Mouse (Mus musculus): Measurements from ENCODE around the gene Col6a6. TPM values are rescaled to one million over a fixed set of nuclear protein-coding genes. Genes with fewer than 3 reads are reported as not detected.

The Col6a6 gene
- polyA plus RNA-seq, 1 experiment from 2014 or later, result 0.55 TPM

GRCm38 (mm10) chr9:105796137-105796536, 31.8 kb downstream of the Col6a6 start:
- H3K27me3 ChIP-seq, result no peaks in the 10 kb centered on the region
- H3K27ac ChIP-seq, result no peak overlapping the region
- H3K4me3 ChIP-seq, result no peak overlapping the region
- 47% methylated on average over 6 of the region's 6 CpGs for WGBS
- no peak overlapping the region for H3K4me2 ChIP-seq (replicated peaks)
- H3K4me1 ChIP-seq, result no peaks in the 10 kb centered on the region
- no peak overlapping the region for H3K9ac ChIP-seq
- no peaks in the 10 kb centered on the region for H3K36me3 ChIP-seq
- no peak for ATAC-seq (ENCODE audit: insufficient number of reproducible peaks, insufficient read depth, low FRiP score, low TSS enrichment)
- no peaks in the 10 kb centered on the region for H3K9me3 ChIP-seq

- WGBS, result 61% methylated on average over 4 of the region's 4 CpGs
- H3K9me3 ChIP-seq, result no peaks in the 10 kb centered on the region
- no peak overlapping the region for H3K27ac ChIP-seq
- no peak overlapping the region for H3K4me3 ChIP-seq
- no peak overlapping the region for H3K4me2 ChIP-seq (replicated peaks)
- H3K9ac ChIP-seq, result no peak overlapping the region
- H3K36me3 ChIP-seq, result no peaks in the 10 kb centered on the region
- H3K27me3 ChIP-seq, result no peaks in the 10 kb centered on the region
- ATAC-seq (ENCODE audit: insufficient number of reproducible peaks, insufficient read depth, low FRiP score, low TSS enrichment), result no peak
- H3K4me1 ChIP-seq, result no peaks in the 10 kb centered on the region
These were observed 33.0 kb downstream of the Col6a6 start for GRCm38 (mm10) chr9:105794965-105795364.

- H3K27ac ChIP-seq, result no peak overlapping the region
- WGBS, result 78% methylated on average over 5 of the region's 5 CpGs
- H3K4me3 ChIP-seq, result no peak overlapping the region
- no peaks in the 10 kb centered on the region for H3K36me3 ChIP-seq
- no peaks in the 10 kb centered on the region for H3K4me1 ChIP-seq
- no peaks in the 10 kb centered on the region for H3K27me3 ChIP-seq
- H3K4me2 ChIP-seq (replicated peaks), result no peak overlapping the region
- H3K9me3 ChIP-seq, result no peaks in the 10 kb centered on the region
- ATAC-seq (ENCODE audit: insufficient number of reproducible peaks, insufficient read depth, low FRiP score, low TSS enrichment), result no peak
- no peak overlapping the region for H3K9ac ChIP-seq
These were observed 36.1 kb downstream of the Col6a6 start for GRCm38 (mm10) chr9:105791810-105792209.

GRCm38 (mm10) chr9:105788203-105788602, 39.8 kb downstream of the Col6a6 start:
- no peak overlapping the region for H3K9ac ChIP-seq
- ATAC-seq (ENCODE audit: insufficient number of reproducible peaks, insufficient read depth, low FRiP score, low TSS enrichment), result no peak
- no peaks in the 10 kb centered on the region for H3K4me1 ChIP-seq
- no peak overlapping the region for H3K4me2 ChIP-seq (replicated peaks)
- no peaks in the 10 kb centered on the region for H3K27me3 ChIP-seq
- 57% methylated on average over 3 of the region's 3 CpGs for WGBS
- H3K4me3 ChIP-seq, result no peak overlapping the region
- H3K9me3 ChIP-seq, result no peaks in the 10 kb centered on the region
- no peaks in the 10 kb centered on the region for H3K36me3 ChIP-seq
- no peak overlapping the region for H3K27ac ChIP-seq

- no peak overlapping the region for H3K27ac ChIP-seq
- H3K4me1 ChIP-seq, result no peaks in the 10 kb centered on the region
- no peak overlapping the region for H3K9ac ChIP-seq
- H3K4me2 ChIP-seq (replicated peaks), result no peak overlapping the region
- H3K27me3 ChIP-seq, result no peaks in the 10 kb centered on the region
- no peaks in the 10 kb centered on the region for H3K36me3 ChIP-seq
- ATAC-seq (ENCODE audit: insufficient number of reproducible peaks, insufficient read depth, low FRiP score, low TSS enrichment), result no peak
- WGBS, result 75% methylated on average over 11 of the region's 11 CpGs
- H3K4me3 ChIP-seq, result no peak overlapping the region
- H3K9me3 ChIP-seq, result no peaks in the 10 kb centered on the region
These were observed 40.2 kb downstream of the Col6a6 start for GRCm38 (mm10) chr9:105787800-105788199.

GRCm38 (mm10) chr9:105784026-105784425, 43.9 kb downstream of the Col6a6 start:
- H3K4me1 ChIP-seq, result no peaks in the 10 kb centered on the region
- H3K4me3 ChIP-seq, result no peak overlapping the region
- H3K36me3 ChIP-seq, result no peaks in the 10 kb centered on the region
- no peaks in the 10 kb centered on the region for H3K9me3 ChIP-seq
- no peak overlapping the region for H3K4me2 ChIP-seq (replicated peaks)
- H3K9ac ChIP-seq, result no peak overlapping the region
- no peak for ATAC-seq (ENCODE audit: insufficient number of reproducible peaks, insufficient read depth, low FRiP score, low TSS enrichment)
- H3K27me3 ChIP-seq, result no peaks in the 10 kb centered on the region
- 84% methylated on average over 4 of the region's 4 CpGs for WGBS
- no peak overlapping the region for H3K27ac ChIP-seq

- Histone ChIP-seq H3K4me2 (replicated peaks) (no peak overlapping the region), H3K9ac (no peak overlapping the region), H3K27ac (no peak overlapping the region), H3K4me3 (no peak overlapping the region), H3K4me1 (no peaks in the 10 kb centered on the region), H3K9me3 (no peaks in the 10 kb centered on the region), H3K36me3 (no peaks in the 10 kb centered on the region), H3K27me3 (no peaks in the 10 kb centered on the region)
- WGBS, result 95% methylated on average over 15 of the region's 15 CpGs
- ATAC-seq (ENCODE audit: insufficient number of reproducible peaks, insufficient read depth, low FRiP score, low TSS enrichment), result no peak
These were observed 47.3 kb downstream of the Col6a6 start for GRCm38 (mm10) chr9:105780696-105781095.

- H3K9ac ChIP-seq, result no peak overlapping the region
- H3K9me3 ChIP-seq, result no peaks in the 10 kb centered on the region
- ATAC-seq (ENCODE audit: insufficient number of reproducible peaks, insufficient read depth, low FRiP score, low TSS enrichment), result no peak
- H3K4me2 ChIP-seq (replicated peaks), result no peak overlapping the region
- no peak overlapping the region for H3K27ac ChIP-seq
- H3K27me3 ChIP-seq, result no peaks in the 10 kb centered on the region
- no peaks in the 10 kb centered on the region for H3K36me3 ChIP-seq
- WGBS, result 91% methylated on average over 6 of the region's 6 CpGs
- no peak overlapping the region for H3K4me3 ChIP-seq
- H3K4me1 ChIP-seq, result peaks cover 6% of the 10 kb centered on the region; the same call in 1 of the 2 replicates
These were observed 49.2 kb downstream of the Col6a6 start for GRCm38 (mm10) chr9:105778741-105779140.

- no peak for ATAC-seq (ENCODE audit: insufficient number of reproducible peaks, insufficient read depth, low FRiP score, low TSS enrichment)
- WGBS, result 73% methylated on average over 7 of the region's 7 CpGs
- no peaks in the 10 kb centered on the region for H3K27me3 ChIP-seq
These were observed 53.1 kb downstream of the Col6a6 start for GRCm38 (mm10) chr9:105774878-105775277.

GRCm38 (mm10) chr9:105774321-105774720, 53.6 kb downstream of the Col6a6 start:
- 86% methylated on average over 19 of the region's 19 CpGs for WGBS
- H3K9ac ChIP-seq, result no peak overlapping the region
- no peak overlapping the region for H3K4me2 ChIP-seq (replicated peaks)
- ATAC-seq (ENCODE audit: insufficient number of reproducible peaks, insufficient read depth, low FRiP score, low TSS enrichment), result no peak
- no peak overlapping the region for H3K4me3 ChIP-seq
- no peak overlapping the region for H3K27ac ChIP-seq
- no peaks in the 10 kb centered on the region for H3K36me3 ChIP-seq
- H3K9me3 ChIP-seq, result no peaks in the 10 kb centered on the region
- no peaks in the 10 kb centered on the region for H3K27me3 ChIP-seq
- H3K4me1 ChIP-seq, result peaks cover 14% of the 10 kb centered on the region; the same call in 1 of the 2 replicates

More at GRCm38 (mm10) chr9:105774878-105775277, 53.1 kb downstream of the Col6a6 start:
- Histone ChIP-seq H3K36me3 (no peaks in the 10 kb centered on the region), H3K9ac (no peak overlapping the region), H3K4me3 (no peak overlapping the region), H3K27ac (no peak overlapping the region), H3K4me2 (replicated peaks) (no peak overlapping the region), H3K4me1 (peaks cover 14% of the 10 kb centered on the region; the same call in 1 of the 2 replicates), H3K9me3 (no peaks in the 10 kb centered on the region)

- WGBS, result 75% methylated on average over 3 of the region's 3 CpGs
- no peak overlapping the region for H3K4me3 ChIP-seq
- no peak for ATAC-seq (ENCODE audit: insufficient number of reproducible peaks, insufficient read depth, low FRiP score, low TSS enrichment)
These were observed 56.6 kb downstream of the Col6a6 start for GRCm38 (mm10) chr9:105771380-105771779.

GRCm38 (mm10) chr9:105770690-105771089, 57.3 kb downstream of the Col6a6 start:
- no peak for ATAC-seq (ENCODE audit: insufficient number of reproducible peaks, insufficient read depth, low FRiP score, low TSS enrichment)
- Histone ChIP-seq H3K36me3 (no peaks in the 10 kb centered on the region), H3K4me3 (no peak overlapping the region), H3K27ac (no peak overlapping the region), H3K27me3 (no peaks in the 10 kb centered on the region), H3K9me3 (no peaks in the 10 kb centered on the region), H3K4me1 (peaks cover 14% of the 10 kb centered on the region; the same call in 1 of the 2 replicates), H3K9ac (no peak overlapping the region), H3K4me2 (replicated peaks) (no peak overlapping the region)
- 72% methylated on average over 7 of the region's 7 CpGs for WGBS

More at GRCm38 (mm10) chr9:105771380-105771779, 56.6 kb downstream of the Col6a6 start:
- Histone ChIP-seq H3K9me3 (no peaks in the 10 kb centered on the region), H3K9ac (no peak overlapping the region), H3K4me1 (peaks cover 14% of the 10 kb centered on the region; the same call in 1 of the 2 replicates), H3K27me3 (no peaks in the 10 kb centered on the region), H3K4me2 (replicated peaks) (no peak overlapping the region), H3K27ac (no peak overlapping the region), H3K36me3 (no peaks in the 10 kb centered on the region)

GRCm38 (mm10) chr9:105765891-105766290, 62.1 kb downstream of the Col6a6 start:
- no peak overlapping the region for H3K27ac ChIP-seq

More at GRCm38 (mm10) chr9:105765891-105766290, 62.1 kb downstream of the Col6a6 start:
- no peaks in the 10 kb centered on the region for H3K36me3 ChIP-seq
- H3K9ac ChIP-seq, result no peak overlapping the region
- H3K4me2 ChIP-seq (replicated peaks), result no peak overlapping the region
- H3K4me1 ChIP-seq, result 0 out of 2 replicates have a peak, but pooled peaks cover 4% of the 10 kb centered on the region
- H3K4me3 ChIP-seq, result no peak overlapping the region
- no peaks in the 10 kb centered on the region for H3K27me3 ChIP-seq
- H3K9me3 ChIP-seq, result no peaks in the 10 kb centered on the region
- no peak for ATAC-seq (ENCODE audit: insufficient number of reproducible peaks, insufficient read depth, low FRiP score, low TSS enrichment)
- WGBS, result 84% methylated on average over 2 of the region's 2 CpGs
